Mouse (Mus musculus) right cerebral cortex, postnatal 10 days (tissue): ENCODE measurements around the gene Fbrsl1.
A peak's percentile ranks its signal among the peaks of the same experiment; 100 is the strongest.

ENCODE experiments used
- DNase-seq, 2 experiments: peaks; one replicate each; pipeline ENCODE4 v3.0.0; 2021; ENCODE audit warnings: low spot score in 2 of 2

The Fbrsl1 gene

GRCm38 (mm10) chr5:110363822-110364545 lies 84.3 kb downstream of the Fbrsl1 start:
- DNase-seq = no peak

GRCm38 (mm10) chr5:110363179-110363821 lies 85.0 kb downstream of the Fbrsl1 start:
- DNase-seq = peak; percentile 84

GRCm38 (mm10) chr5:110362813-110363178 lies 85.5 kb downstream of the Fbrsl1 start:
- no peak for DNase-seq

- DNase-seq = no peak
These were observed 86.8 kb downstream of the Fbrsl1 start for GRCm38 (mm10) chr5:110361465-110361864.

GRCm38 (mm10) chr5:110357531-110358179 lies 90.6 kb downstream of the Fbrsl1 start:
- peak; percentile 76 to 89 for DNase-seq

- no peak for DNase-seq
These were observed 93.6 kb downstream of the Fbrsl1 start for GRCm38 (mm10) chr5:110354716-110355115.

GRCm38 (mm10) chr5:110347006-110347405 lies 101.3 kb downstream of the Fbrsl1 start:
- DNase-seq = no peak

GRCm38 (mm10) chr5:110345553-110345952 lies 102.8 kb downstream of the Fbrsl1 start:
- no peak for DNase-seq

- DNase-seq = no peak
These were observed 103.8 kb downstream of the Fbrsl1 start, which contains the start of gene Lrcol1 for GRCm38 (mm10) chr5:110344524-110344923. TSS of gene Lrcol1 (plus strand) at chr5:110344730.

- peak in 1 of 2 experiments; percentile 35 for DNase-seq
These were observed 105.5 kb downstream of the Fbrsl1 start, which contains the start of gene P2rx2 for GRCm38 (mm10) chr5:110342648-110343284. TSS of gene P2rx2 (minus strand) at chr5:110343212.

GRCm38 (mm10) chr5:110338792-110339191 lies 109.5 kb downstream of the Fbrsl1 start:
- DNase-seq = no peak

- no peak for DNase-seq
These were observed 117.8 kb downstream of the Fbrsl1 start for GRCm38 (mm10) chr5:110330508-110330907.

- DNase-seq = no peak
These were observed 135.2 kb downstream of the Fbrsl1 start for GRCm38 (mm10) chr5:110313127-110313526.
